Mouse (Mus musculus) layer of hippocampus, postnatal 36 days (tissue): ENCODE measurements around the gene Gm48552. TPM values are rescaled to one million over a fixed set of nuclear protein-coding genes. Genes with fewer than 3 reads are reported as not detected.

Source experiments
- DNase-seq, 2 experiments: peaks; one replicate each; pipeline ENCODE4 v3.0.0; 2022
- total RNA-seq, 2 experiments: library from RNA; stranded (reverse); gene quantifications; 2 replicates each; pipeline ENCODE4 v1.2.3; 2021

Gene Gm48552
- total RNA-seq, 2 experiments from 2014 or later: 4.5 to 7.1 TPM

- no peak for DNase-seq
Measured at GRCm38 (mm10) chr10:81362336-81362949, 26.4 kb upstream of the Gm48552 start.

GRCm38 (mm10) chr10:81363436-81364346 lies 25.1 kb upstream of the Gm48552 start:
- no peak for DNase-seq

- DNase-seq: no peak
Measured at GRCm38 (mm10) chr10:81364666-81365065, 24.1 kb upstream of the Gm48552 start.

GRCm38 (mm10) chr10:81365073-81365472 lies 23.7 kb upstream of the Gm48552 start:
- DNase-seq: no peak

- no peak for DNase-seq
Measured at GRCm38 (mm10) chr10:81365672-81366476, 22.9 kb upstream of the Gm48552 start, which contains the start of gene 4930404N11Rik. TSS of gene 4930404N11Rik (minus strand) at chr10:81365816.

GRCm38 (mm10) chr10:81366477-81367206 lies 22.2 kb upstream of the Gm48552 start:
- no peak for DNase-seq

GRCm38 (mm10) chr10:81367207-81367495 lies 21.7 kb upstream of the Gm48552 start:
- DNase-seq: no peak

GRCm38 (mm10) chr10:81375322-81375721 lies 13.5 kb upstream of the Gm48552 start:
- DNase-seq: no peak

- no peak for DNase-seq
Measured at GRCm38 (mm10) chr10:81376561-81377361, 12.0 kb upstream of the Gm48552 start.

- no peak for DNase-seq
Measured at GRCm38 (mm10) chr10:81377362-81377664, 11.5 kb upstream of the Gm48552 start.

GRCm38 (mm10) chr10:81377793-81378552 lies 10.8 kb upstream of the Gm48552 start, which contains the start of gene Fzr1:
TSS of gene Fzr1 (minus strand) at chr10:81378516.
- no peak for DNase-seq

- DNase-seq: peak; percentile 100
Measured at GRCm38 (mm10) chr10:81378553-81379182, 10.1 kb upstream of the Gm48552 start.

GRCm38 (mm10) chr10:81379183-81379553 lies 9.6 kb upstream of the Gm48552 start:
- no peak for DNase-seq

- DNase-seq: no peak
Measured at GRCm38 (mm10) chr10:81379809-81380378, 8.9 kb upstream of the Gm48552 start.

- no peak for DNase-seq
Measured at GRCm38 (mm10) chr10:81382039-81382438, 6.8 kb upstream of the Gm48552 start.

- DNase-seq: peak; percentile 97 to 98
Measured at GRCm38 (mm10) chr10:81383802-81384604, 4.8 kb upstream of the Gm48552 start, which contains the start of the genes Dohh and Gm48551. TSS of gene Dohh (plus strand) at chr10:81384428. TSS of gene Gm48551 (plus strand) at chr10:81384466.

- DNase-seq: no peak
Measured at GRCm38 (mm10) chr10:81384605-81384982, 4.2 kb upstream of the Gm48552 start.

GRCm38 (mm10) chr10:81385603-81386306 lies 3.0 kb upstream of the Gm48552 start:
- no peak for DNase-seq
